Mouse (Mus musculus): Measurements from ENCODE around the gene Atf5.

Gene Atf5

DNA sequence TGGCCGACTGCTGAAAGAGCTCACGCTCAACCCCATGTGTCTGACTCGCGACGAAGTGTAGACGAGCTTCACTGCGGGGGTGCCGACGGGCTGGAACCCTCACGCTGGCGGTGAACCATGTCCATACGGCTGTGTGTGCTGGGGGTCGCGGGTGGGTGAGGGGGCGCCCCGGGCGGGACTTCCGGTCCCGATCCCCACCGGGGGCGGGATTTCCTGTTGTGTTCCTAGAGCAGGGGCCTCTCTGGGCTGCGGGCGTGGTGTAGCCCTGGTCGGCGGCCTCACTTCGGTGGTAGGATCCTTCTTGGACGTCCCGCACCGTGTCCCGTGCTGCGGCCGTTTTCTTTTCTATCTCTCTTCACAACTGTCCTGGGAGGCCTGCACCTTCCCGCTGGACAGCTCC lies 33.7 kb upstream of the Atf5 start:
- peak; percentile 69 for DNase-seq (ENCODE audit: low spot score)

DNA sequence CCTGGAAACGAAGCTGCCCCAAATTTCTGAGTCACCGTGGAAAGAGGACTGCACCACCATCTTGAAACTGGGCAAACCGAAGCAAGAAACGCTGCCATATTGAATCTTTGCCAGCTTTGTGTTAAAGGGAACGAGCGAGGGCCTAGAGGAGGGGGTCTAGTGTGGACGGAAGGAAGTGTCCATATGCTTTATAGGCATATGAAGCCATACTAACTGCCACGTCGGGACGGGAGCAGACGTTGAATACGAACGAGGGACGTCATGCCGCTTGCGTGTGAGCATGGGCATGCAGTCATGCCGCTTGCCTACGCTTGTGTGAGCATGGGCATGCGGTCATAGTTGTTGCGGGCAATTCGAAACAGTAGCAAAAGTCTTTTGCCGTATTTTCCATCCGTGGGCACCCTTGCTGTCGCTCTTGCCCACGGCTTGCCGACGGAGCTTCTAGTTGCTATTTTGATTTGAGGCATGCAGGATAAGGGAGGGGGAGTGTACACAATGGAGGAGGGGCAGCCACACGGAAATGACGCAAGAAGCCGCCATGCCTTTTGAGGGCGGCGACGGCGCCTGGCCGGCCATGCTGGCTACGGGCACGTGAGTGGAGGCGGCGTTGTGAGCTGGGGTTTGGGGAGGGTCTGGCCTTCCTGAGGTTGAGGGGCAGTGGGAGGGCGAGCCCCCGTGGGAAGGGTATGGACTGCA lies 33.1 kb upstream of the Atf5 start:
- peak; percentile 91 for DNase-seq (ENCODE audit: low spot score)

DNA sequence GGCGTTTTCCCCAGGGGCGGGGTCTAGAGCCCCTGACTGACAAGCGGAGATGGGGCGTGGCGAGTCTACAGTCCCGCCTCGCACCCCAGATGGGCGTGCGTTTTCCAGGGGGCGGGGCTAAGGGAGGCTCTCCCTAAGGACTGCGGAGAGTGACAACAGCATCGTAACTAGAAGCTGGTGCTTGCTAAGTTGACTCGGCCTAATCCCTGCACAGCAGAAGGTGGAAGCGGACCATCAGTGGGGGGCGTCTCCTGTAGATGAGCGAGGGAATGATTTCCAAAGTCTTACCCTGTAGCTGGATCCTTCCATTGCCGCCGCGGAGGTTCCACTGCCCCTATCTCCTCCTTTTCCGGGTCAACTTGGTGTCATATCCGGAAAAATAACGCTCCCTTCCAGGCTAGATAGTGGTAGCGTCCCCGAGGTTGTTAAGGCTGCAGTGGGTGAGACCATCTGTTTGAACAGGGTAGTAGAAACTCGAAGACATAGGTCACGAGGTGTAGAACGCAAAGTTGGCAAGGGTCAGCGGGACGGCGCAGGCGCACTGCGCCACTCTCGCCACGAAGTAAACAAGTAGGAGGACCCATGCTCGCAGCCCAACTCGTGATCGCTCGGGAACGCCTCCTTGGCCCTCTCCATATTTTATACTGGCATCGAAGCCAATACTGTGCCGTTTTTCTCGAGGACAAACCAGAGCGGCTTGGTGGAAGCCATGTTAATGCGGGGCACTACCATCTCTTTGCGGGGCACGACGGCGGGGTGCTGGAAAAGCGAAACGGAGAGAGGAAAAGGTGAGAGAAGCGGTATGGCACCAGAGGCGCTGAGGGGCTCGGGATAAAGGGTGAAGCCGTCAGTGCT lies 32.3 kb upstream of the Atf5 start, which contains the start of the genes Akt1s1 and Tbc1d17:
Gene Akt1s1, plus strand, starts transcription at position 431 of the 855 bp plus-strand sequence.
Gene Tbc1d17, minus strand, starts transcription at position 519 of the 855 bp plus-strand sequence.
- peak; percentile 99 for DNase-seq (ENCODE audit: low spot score)

DNA sequence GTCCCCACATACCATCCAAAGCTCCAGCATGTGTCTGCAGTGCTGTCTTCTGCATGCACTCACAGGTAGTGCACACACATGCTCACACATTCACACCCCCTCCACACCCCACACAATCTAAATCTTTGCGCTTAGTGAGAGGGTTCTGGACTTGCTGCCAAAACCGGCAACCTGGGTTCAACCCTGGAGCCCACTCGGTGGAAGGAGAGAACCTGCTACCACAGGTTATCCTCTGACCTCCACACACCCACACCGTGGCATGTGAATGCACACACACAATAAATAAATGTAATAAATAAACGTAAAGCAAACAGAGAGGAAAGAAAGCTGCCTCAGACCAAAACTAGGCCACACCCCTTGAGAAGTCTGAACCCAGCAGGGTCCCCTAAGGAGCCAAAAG lies 31.3 kb upstream of the Atf5 start:
- no peak for DNase-seq (ENCODE audit: low spot score)

DNA sequence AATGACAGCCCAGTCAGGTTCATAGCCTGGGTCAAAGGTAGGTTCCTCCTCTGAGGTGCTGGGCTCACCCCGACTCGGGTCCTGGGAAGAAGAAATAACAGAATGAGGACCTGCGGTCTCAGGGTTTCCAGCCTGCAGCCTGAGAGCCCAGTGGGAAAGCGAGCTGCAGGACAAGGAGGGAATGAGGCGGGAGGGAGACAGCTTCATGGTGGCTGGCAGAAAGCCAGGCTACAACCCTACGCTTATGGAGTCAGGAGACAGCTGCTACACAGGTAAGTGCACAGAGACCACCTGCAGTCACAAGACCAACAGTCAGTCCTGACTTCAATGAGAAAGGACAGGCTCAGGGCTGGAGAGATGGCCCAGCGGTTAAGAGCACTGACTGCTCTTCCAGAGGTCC lies 30.3 kb upstream of the Atf5 start:
- no peak for DNase-seq (ENCODE audit: low spot score)

DNA sequence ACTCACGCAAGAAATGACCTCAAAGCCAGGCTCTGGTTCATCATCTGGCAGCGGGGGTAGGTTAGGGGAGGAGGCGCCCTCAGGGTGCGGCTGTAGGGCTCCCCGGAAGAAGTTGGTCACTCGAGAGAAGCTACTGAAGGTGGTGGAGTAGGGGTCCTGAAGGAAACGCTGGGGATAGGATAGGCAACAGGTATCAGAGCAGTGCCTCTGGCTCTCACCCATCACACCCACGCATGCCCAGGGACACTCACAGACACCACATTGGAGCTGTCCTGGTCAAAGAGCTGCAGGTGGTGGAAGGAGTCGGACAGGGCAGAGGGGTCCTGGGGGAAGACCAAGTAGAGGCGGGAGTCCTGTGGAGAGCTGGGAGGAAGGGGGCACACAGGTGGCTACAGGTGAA lies 28.5 kb upstream of the Atf5 start:
- DNase-seq (ENCODE audit: low spot score), result no peak

DNA sequence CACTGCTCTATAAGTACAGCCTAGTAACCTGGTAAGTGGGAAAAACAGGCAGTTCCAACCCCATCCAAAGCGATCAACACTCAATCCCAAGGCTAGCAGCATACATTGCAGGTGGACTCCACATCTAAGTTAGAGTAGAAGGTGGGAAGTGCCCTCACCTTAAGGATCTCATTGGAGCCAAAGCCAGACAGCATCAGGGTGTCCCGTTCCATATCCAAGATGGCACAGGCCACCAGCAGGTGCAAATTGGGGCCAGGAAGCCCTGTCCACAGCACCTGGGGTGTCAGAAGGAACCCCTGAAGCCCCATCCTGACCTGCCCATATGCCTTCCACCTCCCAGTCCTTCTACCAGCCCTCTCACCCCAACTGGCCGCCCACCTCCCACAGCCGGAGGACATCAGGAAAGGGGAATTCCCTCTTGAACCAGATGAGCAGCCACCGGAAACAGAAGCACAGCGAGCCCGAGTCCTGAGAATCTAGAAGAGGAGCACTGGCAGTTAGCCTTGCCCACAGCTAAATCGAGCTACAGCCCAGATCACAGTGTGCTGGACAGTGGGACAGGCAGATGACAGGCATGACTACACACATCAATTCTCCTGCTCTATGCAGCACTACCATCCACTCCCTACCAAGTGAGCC lies 25.5 kb upstream of the Atf5 start:
- no peak for DNase-seq (ENCODE audit: low spot score)

DNA sequence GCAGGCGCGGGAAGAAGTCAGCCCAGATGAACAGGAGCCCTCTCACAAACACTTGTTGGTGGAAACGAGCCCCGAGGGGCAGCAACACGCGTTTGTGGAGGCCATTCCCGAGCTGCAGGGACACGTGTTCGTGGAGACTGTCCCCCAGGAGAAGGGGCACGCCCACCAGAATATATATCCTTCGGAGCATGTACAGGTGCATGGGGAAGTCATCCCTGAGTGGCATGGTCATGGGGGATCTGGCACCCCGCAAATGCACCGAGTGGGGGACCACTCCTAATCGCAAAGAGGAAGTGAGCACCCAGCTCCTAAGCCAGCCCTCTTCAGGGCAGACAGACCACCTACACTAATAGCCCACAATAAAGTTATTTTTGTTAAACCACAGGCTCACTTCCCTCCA lies 24.0 kb upstream of the Atf5 start:
- no peak for DNase-seq (ENCODE audit: low spot score)

DNA sequence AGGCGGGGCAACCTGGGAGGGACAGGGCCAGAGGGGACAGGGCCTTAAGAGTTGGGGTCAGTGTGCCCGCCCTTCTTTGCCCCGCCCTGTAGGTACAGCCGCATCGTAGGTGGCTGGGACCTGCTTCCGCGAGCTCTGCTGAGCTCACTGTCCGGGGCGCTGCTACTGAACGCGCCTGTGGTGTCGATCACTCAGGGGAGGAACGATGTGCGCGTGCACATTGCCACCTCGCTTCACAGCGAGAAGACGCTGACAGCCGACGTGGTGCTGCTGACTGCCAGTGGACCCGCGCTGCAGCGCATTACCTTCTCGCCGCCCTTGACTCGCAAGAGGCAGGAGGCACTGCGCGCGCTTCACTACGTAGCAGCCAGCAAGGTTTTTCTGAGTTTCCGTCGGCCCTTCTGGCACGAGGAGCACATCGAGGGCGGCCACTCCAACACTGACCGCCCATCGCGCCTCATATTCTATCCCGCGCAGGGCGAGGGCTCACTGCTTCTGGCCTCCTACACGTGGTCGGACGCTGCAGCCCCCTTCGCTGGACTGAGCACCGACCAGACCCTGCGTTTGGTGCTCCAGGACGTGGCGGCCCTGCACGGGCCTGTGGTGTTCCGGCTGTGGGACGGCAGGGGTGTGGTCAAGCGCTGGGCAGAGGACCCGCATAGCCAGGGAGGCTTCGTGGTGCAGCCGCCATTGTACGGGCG lies 23.2 kb upstream of the Atf5 start:
- DNase-seq (ENCODE audit: low spot score), result no peak

DNA sequence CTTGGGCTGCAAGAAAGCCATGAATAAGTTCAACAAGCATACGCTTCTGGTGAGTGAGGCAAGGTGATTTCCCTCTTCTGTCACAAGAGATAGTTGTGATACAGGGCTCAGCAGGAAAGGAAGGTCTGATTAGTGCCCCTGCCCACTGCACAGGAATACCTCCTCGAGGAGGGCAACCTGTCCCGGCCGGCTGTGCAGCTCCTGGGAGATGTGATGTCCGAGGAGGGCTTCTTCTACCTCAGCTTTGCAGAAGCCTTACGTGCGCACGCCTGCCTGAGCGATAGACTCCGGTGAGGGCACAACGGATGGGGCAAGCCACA lies 22.7 kb upstream of the Atf5 start:
- no peak for DNase-seq (ENCODE audit: low spot score)

DNA sequence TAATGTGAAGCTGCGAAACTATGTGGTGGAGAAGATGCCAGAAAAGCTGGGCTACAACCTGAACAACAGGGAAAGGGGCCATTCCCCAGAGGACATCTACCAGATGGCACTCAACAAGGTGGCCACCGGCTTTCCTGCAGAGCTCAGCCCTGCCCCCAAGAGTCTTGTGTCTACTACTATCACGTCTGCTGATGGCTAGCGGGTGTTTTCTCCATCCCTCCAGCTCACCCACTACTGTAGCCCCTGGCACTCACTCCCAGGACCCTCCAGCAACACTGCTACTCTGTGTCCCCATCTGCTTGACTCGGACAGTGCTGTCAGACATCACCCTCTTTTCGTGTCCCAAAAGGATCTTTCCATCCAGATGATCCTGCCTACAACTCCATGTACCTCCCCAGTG lies 21.6 kb upstream of the Atf5 start:
- DNase-seq (ENCODE audit: low spot score), result no peak

DNA sequence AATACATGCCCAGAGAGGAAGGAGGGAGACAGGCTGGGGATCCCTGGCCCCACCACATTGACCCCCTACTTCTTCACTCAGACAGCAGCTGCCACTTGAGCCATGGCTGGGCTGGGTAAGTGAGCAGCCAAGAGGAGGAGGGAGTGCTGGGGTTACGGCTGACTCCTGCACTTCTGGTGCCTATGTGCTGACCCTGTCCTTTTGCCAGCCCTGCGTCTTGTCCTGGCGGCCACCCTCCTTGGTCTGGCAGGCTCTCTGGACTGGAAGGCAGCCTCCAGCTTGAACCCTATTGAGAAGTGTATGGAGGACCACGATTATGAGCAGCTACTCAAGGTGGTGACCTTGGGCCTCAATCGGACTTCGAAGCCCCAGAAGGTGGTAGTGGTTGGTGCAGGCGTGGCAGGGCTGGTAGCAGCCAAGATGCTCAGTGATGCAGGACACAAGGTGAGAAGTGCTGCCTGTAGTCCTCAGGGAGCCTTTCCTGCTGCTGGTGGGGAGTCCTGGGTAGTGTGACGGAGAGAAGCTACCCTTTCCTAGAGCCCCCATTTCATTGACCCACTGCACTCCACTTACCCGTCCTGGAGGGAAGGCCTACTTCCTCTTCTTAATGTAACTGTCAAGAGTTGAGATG lies 20.1 kb upstream of the Atf5 start:
- no peak for DNase-seq (ENCODE audit: low spot score)

DNA sequence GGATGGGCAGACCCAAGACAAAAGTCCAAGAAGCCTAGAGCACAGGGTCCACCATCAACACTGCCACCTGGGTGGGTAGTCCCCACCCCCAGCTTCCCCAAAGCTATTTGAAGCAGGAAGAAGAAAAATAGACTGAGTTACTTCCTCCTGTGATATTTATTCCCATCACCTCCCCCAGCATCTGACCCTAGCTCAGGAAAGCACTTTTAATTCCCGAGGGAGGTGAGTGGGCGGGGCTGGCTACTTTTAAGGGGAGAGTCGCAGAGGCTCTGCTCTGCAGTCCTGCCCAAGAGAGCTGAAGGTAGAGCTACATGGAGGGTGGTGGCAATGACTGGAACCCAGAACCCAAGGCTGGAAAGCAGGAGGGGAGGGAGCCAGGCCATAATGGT lies 19.6 kb upstream of the Atf5 start:
- DNase-seq (ENCODE audit: low spot score), result no peak

DNA sequence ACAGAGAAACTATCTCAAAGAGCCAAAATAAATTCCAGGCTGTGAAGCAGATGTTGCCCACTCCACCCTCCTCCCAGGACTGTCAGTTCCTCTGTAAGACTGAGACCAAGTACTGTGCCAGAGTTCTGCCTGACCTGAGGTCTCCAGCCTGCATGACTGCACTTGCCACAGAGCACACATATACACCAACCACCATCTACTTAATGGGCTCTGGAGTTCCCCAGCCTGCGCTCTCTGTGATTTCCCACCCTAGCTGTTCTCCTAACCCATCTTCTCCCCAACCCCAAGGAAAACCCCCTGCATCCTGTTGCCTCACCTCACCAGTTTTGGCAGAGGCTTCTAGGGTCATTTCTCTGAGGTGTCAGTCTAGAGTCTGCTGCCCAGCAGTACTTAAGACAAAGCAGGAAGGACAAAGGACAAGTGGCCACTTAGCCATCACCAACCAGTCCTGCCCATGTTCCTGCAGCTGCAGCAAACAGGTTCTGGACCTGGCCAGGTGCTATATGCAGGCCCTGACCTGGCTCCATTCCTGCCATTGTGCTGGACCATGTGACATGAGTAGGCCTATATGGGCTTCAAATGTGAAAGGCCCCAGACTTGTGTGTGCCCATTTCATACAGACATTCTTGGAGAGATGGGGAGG lies 19.0 kb upstream of the Atf5 start:
- DNase-seq (ENCODE audit: low spot score), result no peak

DNA sequence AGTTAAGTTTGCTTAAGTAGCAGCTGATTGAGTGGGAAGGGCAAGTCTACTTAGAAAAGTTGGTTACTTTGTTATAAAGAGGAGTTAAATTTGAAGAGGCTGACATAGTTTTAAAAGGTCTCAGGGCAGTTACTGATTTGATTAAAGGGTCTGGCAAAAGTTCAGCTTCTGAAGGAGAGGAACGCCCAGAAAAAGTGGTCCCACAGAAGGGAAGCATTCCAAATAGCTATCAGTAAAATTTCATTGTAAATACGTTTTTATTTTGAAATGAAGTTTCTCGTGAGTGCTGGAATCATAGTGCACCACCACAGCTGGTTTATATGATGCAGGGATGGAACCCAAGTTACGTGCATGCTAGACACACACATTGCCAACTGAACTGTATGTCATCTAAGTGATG lies 16.3 kb upstream of the Atf5 start:
- DNase-seq (ENCODE audit: low spot score), result no peak

DNA sequence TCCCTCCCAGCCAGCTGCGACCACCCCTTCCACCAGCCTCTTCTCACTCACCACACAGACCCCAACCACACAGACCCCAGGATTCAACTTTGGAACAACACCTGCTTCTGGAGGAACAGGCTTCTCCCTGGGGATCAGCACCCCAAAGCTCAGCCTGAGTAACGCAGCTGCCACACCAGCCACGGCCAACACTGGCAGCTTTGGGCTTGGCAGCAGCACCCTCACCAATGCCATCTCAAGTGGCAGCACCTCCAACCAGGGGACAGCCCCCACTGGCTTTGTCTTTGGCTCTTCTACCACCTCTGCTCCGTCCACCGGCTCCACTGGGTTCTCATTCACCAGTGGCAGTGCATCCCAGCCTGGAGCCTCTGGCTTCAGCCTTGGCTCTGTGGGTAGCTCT lies 12.2 kb upstream of the Atf5 start:
- no peak for DNase-seq (ENCODE audit: low spot score)

DNA sequence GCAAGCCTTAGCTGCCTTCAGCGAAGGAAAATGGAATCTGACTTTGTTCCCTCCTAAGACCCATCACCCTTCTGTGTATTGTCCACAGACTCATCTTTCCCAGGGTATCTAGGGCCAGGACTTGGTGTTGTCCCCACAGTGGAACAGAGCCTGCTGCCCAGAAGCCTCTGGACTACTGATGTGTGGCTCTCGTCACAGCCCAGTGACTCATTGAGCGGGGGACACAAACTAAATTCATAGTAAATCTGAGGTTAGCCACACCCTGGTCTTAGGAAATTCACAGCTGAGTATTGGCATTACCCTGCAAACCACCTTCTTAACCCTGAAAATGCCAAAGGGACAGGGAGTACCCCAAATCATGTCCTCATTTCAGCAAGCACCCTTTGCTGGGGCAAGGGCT lies 10.3 kb upstream of the Atf5 start:
- no peak for DNase-seq (ENCODE audit: low spot score)

DNA sequence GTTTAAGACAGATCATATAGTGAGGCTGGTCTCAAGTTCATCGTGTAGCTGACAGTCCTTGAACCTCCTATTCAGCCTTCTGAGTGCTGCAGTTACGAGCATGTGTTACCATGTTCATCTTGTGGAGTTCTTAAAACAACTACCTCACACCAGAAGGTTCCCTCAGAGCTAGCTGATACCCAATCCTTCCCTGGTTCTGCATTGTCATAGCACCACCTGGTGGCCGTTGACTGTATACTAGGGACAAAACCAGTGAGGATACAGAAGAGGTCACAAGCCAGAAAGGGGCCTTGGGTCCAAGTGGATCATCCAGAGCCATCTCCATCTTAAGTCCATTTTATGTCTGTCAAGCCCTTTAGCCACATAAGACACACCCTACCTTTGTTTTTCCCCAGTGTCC lies 8.4 kb upstream of the Atf5 start:
- peak; percentile 76 for DNase-seq (ENCODE audit: low spot score)

DNA sequence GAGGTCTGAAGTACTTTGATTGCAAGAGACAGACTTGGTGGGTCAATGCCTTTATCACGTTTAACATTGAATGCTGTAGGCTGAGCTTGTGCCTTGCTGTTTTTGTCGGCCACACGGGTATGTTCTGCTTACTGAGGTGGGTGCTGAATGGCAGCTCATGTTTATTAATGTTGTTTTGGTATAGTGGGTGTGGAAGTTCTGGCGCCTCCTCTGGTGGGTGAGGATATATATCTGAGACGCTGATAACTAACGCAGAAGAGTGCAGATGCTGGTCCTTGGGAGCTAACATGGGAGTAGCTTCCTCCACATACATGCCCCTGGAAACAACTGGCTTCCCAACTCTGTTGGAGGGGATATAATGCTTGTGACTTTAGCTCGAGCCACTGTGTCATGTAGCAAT lies 7.0 kb upstream of the Atf5 start:
- no peak for DNase-seq (ENCODE audit: low spot score)

DNA sequence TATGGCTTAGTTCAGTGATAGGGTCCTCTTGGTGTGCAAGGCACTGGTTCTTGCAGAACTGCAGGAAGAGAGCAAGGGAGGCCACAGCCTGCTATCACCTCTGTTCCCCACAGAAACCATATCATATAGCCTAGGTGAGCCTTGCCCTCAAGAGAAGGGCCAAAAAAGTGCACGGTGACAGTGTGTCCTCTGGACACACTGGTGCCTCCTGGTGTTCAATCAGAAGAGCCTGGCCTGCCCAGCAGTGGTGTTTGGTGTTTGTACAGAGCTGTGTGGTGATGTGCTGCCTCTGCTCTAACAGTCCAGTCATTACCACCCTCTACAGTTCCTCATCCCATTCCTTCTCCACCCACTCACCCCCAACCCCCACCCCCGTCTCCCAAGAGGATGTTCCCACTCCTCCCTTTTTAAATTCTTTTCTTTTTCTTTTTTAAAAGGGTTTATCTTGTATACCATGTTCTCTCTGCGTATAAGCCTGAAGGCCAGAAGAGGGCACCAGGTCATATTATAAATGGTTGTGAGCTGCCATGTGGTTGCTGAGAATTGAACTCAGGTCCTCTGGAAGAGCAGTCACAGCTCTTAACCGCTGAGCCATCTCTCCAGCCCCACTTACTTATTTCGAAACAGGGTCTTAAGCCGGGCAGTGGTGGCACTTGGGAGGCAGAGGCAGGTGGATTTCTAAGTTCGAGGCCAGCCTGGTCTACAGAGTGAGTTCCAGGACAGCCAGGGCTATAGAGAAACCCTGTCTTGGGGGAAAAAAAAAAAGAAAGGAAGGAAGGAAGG lies 5.4 kb upstream of the Atf5 start:
- DNase-seq (ENCODE audit: low spot score), result no peak

DNA sequence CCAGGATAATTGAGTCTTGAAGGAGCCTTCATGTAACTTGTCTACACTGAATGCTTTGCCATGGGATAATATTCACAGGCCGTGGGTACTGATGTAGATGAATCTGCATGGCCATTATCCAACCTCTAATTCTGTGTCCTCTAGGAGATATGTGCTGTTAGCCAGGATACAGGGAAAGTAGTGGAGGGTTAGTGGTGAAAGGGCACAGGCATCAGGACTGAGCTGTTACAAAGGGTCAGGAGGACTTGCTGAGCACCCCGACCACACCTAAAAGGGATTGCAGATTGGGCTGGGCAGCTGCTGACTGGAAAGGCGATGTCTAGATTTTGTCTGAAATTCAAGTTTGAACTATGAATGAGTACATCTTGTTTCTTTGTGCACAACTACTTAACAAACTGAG lies 4.1 kb upstream of the Atf5 start:
- no peak for DNase-seq (ENCODE audit: low spot score)

Measured in adipocyte (in vitro differentiated cells).